Mouse (Mus musculus): ENCODE data around the gene Tbc1d23. TPM values are rescaled to one million over a fixed set of nuclear protein-coding genes. Genes with fewer than 3 reads are reported as not detected.

Gene Tbc1d23
- 22.9 and 23.5 TPM in 2 replicates for polyA plus RNA-seq (2015; fragmentation: Nextera tagmentation; extraction: Ambion mirVana)

DNA sequence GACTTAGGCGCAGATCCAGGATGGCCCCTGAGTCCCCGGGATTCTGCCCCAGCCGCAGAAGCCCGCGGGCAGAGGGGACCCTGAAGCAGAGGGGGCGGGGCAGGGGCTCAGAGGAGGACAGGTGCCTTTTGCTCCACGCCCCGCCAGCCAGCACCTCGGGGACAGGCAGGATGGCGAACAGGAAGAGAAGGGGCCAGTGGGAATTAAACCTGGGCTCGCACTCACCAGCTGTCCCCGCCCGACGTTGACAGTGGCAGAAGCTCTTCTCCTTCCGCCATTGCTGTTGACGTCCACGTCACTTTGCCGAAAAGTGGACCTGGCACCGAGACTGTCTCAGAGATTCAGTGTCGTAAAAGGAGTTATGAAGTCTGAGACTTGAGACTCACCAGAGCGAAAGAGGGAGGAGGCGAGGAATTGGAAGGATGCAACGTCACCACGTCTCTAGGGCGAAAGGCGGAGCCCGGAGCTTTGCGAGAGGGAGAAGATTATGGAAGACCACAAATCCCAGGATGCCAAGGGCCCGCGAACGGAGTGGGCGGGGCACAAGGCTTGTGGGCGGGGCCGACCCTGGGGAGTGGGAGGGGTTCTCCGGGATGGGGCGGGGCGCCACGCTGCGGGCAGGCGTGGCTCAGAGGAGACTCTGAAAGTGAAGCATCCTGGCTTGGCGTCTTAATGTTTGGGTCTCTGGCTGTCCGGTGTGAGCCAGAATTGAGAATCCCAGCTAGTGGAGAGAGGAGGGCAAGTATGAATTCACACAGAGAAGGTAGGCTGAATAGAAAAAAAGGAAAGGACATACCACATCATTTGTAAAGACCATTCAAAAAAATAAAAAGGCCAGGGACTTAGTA is at the start of gene Tbc1d23:
Tbc1d23 (minus strand) TSS at position 416 of the 848 bp plus-strand sequence.
- no peak for TF ChIP-seq CTCF (IDR thresholded peaks at IDR 0.05)
- TF ChIP-seq EP300 (IDR thresholded peaks at IDR 0.05) = no peak
- peak; percentile 100 for ATAC-seq
- Histone ChIP-seq H3K27me3 (replicated peaks; ENCODE audit: insufficient read depth, low read length) (no peaks in the 10 kb centered on the region), H3K36me3 (ENCODE audit: insufficient read depth, low read length) (no peaks in the 10 kb centered on the region), H3K4me2 (replicated peaks; ENCODE audit: low read depth, low read length) (peak within 1 kb of the TSS; percentile 72), H3K9me3 (ENCODE audit: low read length) (no peaks in the 10 kb centered on the region), H3K4me1 (ENCODE audit: insufficient read depth, low read depth, low read length) (peaks cover 7% of the 10 kb centered on the region), H3K27ac (ENCODE audit: low read length) (peak within 1 kb of the TSS; percentile 85), H3K4me3 (ENCODE audit: low read depth, low read length) (peak within 1 kb of the TSS; percentile 80), H3K9ac (replicated peaks; ENCODE audit: low read depth) (peak within 1 kb of the TSS; percentile 58)
- peak; percentile 100 for DNase-seq (ENCODE audit: low spot score)
- 2% methylated on average over 42 of the region's 42 CpGs for WGBS

DNA sequence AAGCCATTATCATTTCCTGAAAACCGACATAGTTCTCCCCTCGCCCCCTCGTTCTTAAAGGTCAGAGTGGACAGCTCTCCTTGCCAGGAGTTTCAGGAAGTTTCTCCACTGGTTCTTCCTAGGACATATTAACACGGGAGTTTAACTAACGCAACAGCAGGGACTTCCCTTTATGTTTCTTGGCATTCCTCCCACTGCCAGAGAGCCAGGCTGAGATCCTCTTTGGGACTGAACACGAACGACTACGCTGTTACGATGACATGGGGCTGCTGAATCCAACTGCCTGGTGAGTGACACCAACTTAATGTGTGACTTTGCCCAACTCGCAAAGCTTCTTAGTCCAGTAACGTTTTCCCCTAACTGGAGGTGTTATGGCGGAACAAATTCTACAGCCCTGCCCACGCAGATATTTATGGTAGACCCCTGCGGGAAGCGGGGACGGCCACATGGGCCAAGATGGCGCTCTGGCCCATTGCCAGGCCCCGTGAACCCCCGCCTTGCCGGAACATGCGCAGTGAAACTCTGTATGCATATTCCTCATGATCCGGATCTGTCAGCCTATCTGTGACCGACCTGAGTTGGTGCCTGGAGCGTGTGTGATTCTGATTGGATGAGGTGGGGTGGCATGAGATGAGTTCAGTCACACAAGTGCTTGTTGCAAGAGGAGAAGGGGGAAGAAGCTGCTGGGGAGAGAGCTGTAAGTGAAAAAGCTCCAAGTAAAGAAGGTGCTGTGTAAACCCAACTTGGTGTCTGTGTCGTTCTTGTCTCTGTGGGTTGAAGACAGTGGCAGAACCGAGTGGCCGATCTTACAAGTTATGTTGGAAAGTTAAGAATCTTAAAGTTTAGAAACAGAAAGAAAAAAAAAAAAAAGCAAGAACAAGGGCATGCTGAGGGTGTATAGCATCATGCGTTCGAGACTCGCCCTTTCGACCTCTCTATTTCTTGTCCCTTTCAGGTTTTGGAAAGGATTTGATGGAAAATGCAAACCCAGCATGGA is 49.2 kb upstream of the Tbc1d23 start:
- Histone ChIP-seq H3K4me1 (ENCODE audit: insufficient read depth, low read depth, low read length) (no peaks in the 10 kb centered on the region), H3K9me3 (ENCODE audit: low read length) (no peaks in the 10 kb centered on the region), H3K27me3 (replicated peaks; ENCODE audit: insufficient read depth, low read length) (no peaks in the 10 kb centered on the region), H3K9ac (replicated peaks; ENCODE audit: low read depth) (no peak overlapping the region), H3K36me3 (ENCODE audit: insufficient read depth, low read length) (no peaks in the 10 kb centered on the region), H3K4me2 (replicated peaks; ENCODE audit: low read depth, low read length) (no peak overlapping the region), H3K27ac (ENCODE audit: low read length) (no peak overlapping the region), H3K4me3 (ENCODE audit: low read depth, low read length) (no peak overlapping the region)
- TF ChIP-seq CTCF (IDR thresholded peaks at IDR 0.05) (no peak), EP300 (IDR thresholded peaks at IDR 0.05) (no peak)
- DNase-seq (ENCODE audit: low spot score) (peak; percentile 36), ATAC-seq (peak; percentile 23; the same call in 1 of the 2 replicates)
- WGBS = 74% methylated on average over 31 of the region's 31 CpGs

DNA sequence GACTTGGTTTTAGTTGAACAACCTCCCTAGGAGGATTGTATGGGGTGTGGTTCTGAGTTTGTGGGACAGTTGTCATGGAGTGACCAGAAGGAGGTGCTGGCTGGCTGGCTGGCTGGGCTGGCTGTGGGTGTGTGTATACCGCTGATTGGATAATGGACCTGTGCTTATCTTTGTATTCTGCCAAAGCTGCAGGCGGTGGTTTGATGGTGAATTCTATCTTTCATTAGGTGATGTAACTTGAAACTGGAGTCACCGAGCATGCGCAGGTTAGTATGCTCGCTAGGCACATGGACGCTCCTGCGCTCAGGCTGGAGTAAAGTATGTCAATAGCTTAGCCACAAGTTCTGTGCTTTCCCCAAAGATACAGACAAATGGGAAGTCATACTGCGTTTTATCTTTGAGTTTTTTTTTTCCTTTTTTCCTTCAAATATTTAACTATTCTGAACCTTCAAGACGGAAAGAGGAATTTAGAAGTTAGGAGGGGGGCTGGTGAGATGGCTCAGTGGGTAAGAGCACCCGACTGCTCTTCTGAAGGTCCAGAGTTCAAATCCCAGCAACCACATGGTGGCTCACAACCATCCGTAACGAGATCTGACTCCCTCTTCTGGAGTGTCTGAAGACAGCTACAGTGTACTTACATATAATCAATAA is 47.8 kb upstream of the Tbc1d23 start:
- Histone ChIP-seq H3K9ac (replicated peaks; ENCODE audit: low read depth) (no peak overlapping the region), H3K36me3 (ENCODE audit: insufficient read depth, low read length) (no peaks in the 10 kb centered on the region), H3K9me3 (ENCODE audit: low read length) (no peaks in the 10 kb centered on the region), H3K4me1 (ENCODE audit: insufficient read depth, low read depth, low read length) (no peaks in the 10 kb centered on the region), H3K4me2 (replicated peaks; ENCODE audit: low read depth, low read length) (no peak overlapping the region), H3K4me3 (ENCODE audit: low read depth, low read length) (no peak overlapping the region), H3K27me3 (replicated peaks; ENCODE audit: insufficient read depth, low read length) (no peaks in the 10 kb centered on the region), H3K27ac (ENCODE audit: low read length) (no peak overlapping the region)
- TF ChIP-seq CTCF (IDR thresholded peaks at IDR 0.05) (peak; percentile 17; the same call in 1 of the 2 replicates), EP300 (IDR thresholded peaks at IDR 0.05) (no peak)
- ATAC-seq = no peak
- no peak for DNase-seq (ENCODE audit: low spot score)
- 83% methylated on average over 10 of the region's 12 CpGs for WGBS

DNA sequence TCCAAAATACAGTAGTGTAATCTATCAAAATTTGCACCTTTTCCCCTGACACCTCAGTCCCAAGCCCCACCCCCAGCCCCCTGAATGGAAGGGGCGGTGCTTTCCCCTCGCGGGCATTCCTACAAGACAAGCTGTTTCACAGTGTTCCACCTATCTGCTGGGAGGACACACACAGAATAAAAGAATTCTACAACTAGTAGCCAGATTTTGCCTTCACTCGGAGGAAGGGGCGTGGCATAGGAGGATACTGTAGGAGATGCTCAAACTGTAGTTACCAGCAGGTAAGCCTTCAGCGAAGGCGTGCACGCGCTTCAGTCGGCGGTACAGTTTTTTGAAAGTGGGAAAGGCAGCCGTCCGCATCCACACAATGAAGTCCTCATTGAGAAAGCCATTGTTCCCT is 38.4 kb upstream of the Tbc1d23 start:
- no peaks in the 10 kb centered on the region for H3K36me3 ChIP-seq (ENCODE audit: insufficient read depth, low read length)
- 92% methylated on average over 13 of the region's 13 CpGs for WGBS
- H3K9me3 ChIP-seq (ENCODE audit: low read length) = no peaks in the 10 kb centered on the region
- H3K9ac ChIP-seq (replicated peaks; ENCODE audit: low read depth) = no peak overlapping the region
- H3K4me2 ChIP-seq (replicated peaks; ENCODE audit: low read depth, low read length) = no peak overlapping the region
- no peak overlapping the region for H3K27ac ChIP-seq (ENCODE audit: low read length)
- no peak for TF ChIP-seq CTCF (IDR thresholded peaks at IDR 0.05)
- no peak for TF ChIP-seq EP300 (IDR thresholded peaks at IDR 0.05)
- H3K27me3 ChIP-seq (replicated peaks; ENCODE audit: insufficient read depth, low read length) = no peaks in the 10 kb centered on the region
- ATAC-seq (no peak), DNase-seq (ENCODE audit: low spot score) (no peak)
- no peak overlapping the region for H3K4me3 ChIP-seq (ENCODE audit: low read depth, low read length)
- no peaks in the 10 kb centered on the region for H3K4me1 ChIP-seq (ENCODE audit: insufficient read depth, low read depth, low read length)

DNA sequence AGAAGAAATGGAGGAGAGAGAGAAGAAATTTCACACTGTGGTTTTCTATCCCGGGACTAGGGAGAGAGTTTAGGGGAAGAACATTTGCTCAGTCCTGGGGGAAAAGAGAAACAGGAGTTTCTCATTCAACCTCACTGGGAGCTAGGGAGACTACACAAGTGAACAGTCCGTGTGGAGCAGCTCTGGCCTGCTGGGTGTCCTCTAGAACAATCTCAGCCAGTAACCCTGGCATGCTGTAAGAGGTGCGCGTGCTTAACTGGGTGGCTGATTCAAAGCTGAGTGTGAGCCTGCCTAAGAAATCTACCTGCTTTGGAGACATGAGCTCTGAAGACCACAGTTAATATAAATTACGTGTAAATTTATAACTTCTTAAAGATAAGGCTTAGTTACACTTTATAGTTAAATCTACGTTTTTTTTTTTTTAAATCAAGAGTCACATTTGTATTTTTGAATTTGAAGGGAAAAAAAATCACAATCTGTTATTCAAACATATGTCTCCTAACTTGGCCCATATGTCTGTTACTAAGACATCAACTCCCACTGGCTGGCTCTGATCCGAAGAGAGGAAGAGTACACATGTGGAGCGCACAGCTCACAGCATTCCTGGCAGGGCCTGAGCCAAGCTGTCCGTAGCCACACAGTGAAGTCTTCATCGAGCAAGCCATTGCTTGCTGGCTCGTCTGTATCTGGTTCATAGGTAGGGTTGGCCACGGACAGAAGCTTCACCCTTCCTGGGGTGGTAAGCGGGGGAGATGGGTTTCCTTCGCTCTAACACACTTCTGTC is 36.9 kb upstream of the Tbc1d23 start:
- no peak for ATAC-seq
- no peak for TF ChIP-seq EP300 (IDR thresholded peaks at IDR 0.05)
- no peak for TF ChIP-seq CTCF (IDR thresholded peaks at IDR 0.05)
- Histone ChIP-seq H3K4me1 (ENCODE audit: insufficient read depth, low read depth, low read length) (no peaks in the 10 kb centered on the region), H3K9me3 (ENCODE audit: low read length) (no peaks in the 10 kb centered on the region), H3K36me3 (ENCODE audit: insufficient read depth, low read length) (no peaks in the 10 kb centered on the region), H3K4me3 (ENCODE audit: low read depth, low read length) (no peak overlapping the region), H3K27me3 (replicated peaks; ENCODE audit: insufficient read depth, low read length) (no peaks in the 10 kb centered on the region), H3K9ac (replicated peaks; ENCODE audit: low read depth) (no peak overlapping the region), H3K4me2 (replicated peaks; ENCODE audit: low read depth, low read length) (no peak overlapping the region), H3K27ac (ENCODE audit: low read length) (peak overlapping the region; percentile 43; the same call in 1 of the 2 replicates)
- WGBS = 81% methylated on average over 14 of the region's 14 CpGs
- no peak for DNase-seq (ENCODE audit: low spot score)
